Mouse (Mus musculus) hindbrain, embryonic 10.5 days (tissue): ENCODE measurements around the gene Clta. TPM values are rescaled to one million over a fixed set of nuclear protein-coding genes. Genes with fewer than 3 reads are reported as not detected.

Experiments used
- DNase-seq: peaks from one replicate; pipeline ENCODE4 v3.0.0-alpha.2; 2017; ENCODE audit warnings: low spot score
- H3K27ac ChIP-seq: fragments of 300-500 bp; sonication (generic); 2 replicates; pipeline ENCODE4 v1.5.1; 2016; ENCODE audit warnings: mild to moderate bottlenecking, moderate library complexity
- H3K27me3 ChIP-seq: fragments of 300-500 bp; sonication (generic); 2 replicates; pipeline ENCODE4 v1.6.1; 2016; ENCODE audit warnings: mild to moderate bottlenecking; ENCODE audit not compliant: poor library complexity, insufficient read depth, severe bottlenecking
- H3K36me3 ChIP-seq: fragments of 300-500 bp; sonication (generic); 2 replicates; pipeline ENCODE4 v1.6.1; 2016; ENCODE audit warnings: mild to moderate bottlenecking, moderate library complexity
- H3K4me1 ChIP-seq: fragments of 300-500 bp; sonication (generic); replicated peaks from 2 replicates; pipeline ENCODE4 v1.6.1; 2016; ENCODE audit warnings: mild to moderate bottlenecking
- H3K4me3 ChIP-seq: fragments of 300-500 bp; sonication (generic); 2 replicates; pipeline ENCODE4 v1.5.1; 2016; ENCODE audit warnings: mild to moderate bottlenecking, moderate library complexity
- H3K9me3 ChIP-seq: fragments of 300-500 bp; sonication (generic); 2 replicates; pipeline ENCODE4 v1.6.1; 2016; ENCODE audit warnings: mild to moderate bottlenecking, moderate library complexity
- WGBS: fragments of 180-500 bp; shearing (Covaris S2); methylation state at CpG from one replicate; pipeline ENCODE4 v1.1.7; 2016; 5-methylcytosine and 5-hydroxymethylcytosine counted together
- polyA plus RNA-seq: library from polyadenylated mRNA; unstranded; fragments of >200 nt; fragmentation: Nextera tagmentation; extraction: Ambion mirVana; gene quantifications from 2 replicates; pipeline ENCODE4 v1.2.1, GENCODE M21; 2016

The Clta gene
- polyA plus RNA-seq, 1 experiment from 2014 or later, result 239 TPM

GRCm38 (mm10) chr4:43971541-43972136 is 32.6 kb upstream of the Clta start:
- Histone ChIP-seq H3K9me3 (no peaks in the 10 kb centered on the region), H3K27me3 (peaks cover 22% of the 10 kb centered on the region), H3K36me3 (0 out of 2 replicates have a peak, but pooled peaks cover 3% of the 10 kb centered on the region), H3K4me3 (peak overlapping the region; percentile 29; the same call in 1 of the 2 replicates), H3K4me1 (peaks cover 57% of the 10 kb centered on the region), H3K27ac (peak overlapping the region; percentile 81)
- WGBS, result 68% methylated on average over 9 of the region's 9 CpGs
- no peak for DNase-seq

GRCm38 (mm10) chr4:43972137-43972591 is 32.1 kb upstream of the Clta start:
- Histone ChIP-seq H3K4me1 (peaks cover 58% of the 10 kb centered on the region), H3K4me3 (peak overlapping the region; percentile 29), H3K9me3 (no peaks in the 10 kb centered on the region), H3K27ac (peak overlapping the region; percentile 81), H3K36me3 (0 out of 2 replicates have a peak, but pooled peaks cover 3% of the 10 kb centered on the region), H3K27me3 (peaks cover 27% of the 10 kb centered on the region)
- DNase-seq, result peak; percentile 80
- WGBS, result 6% methylated on average over 8 of the region's 8 CpGs

- peak overlapping the region; percentile 51; the same call in 1 of the 2 replicates for H3K27ac ChIP-seq
- no peak overlapping the region for H3K4me3 ChIP-seq
- H3K9me3 ChIP-seq, result no peaks in the 10 kb centered on the region
- peaks cover 58% of the 10 kb centered on the region for H3K4me1 ChIP-seq
- no peak for DNase-seq
- 48% methylated on average over 4 of the region's 4 CpGs for WGBS
- peaks cover 22% of the 10 kb centered on the region; the same call in 1 of the 2 replicates for H3K27me3 ChIP-seq
- H3K36me3 ChIP-seq, result 0 out of 2 replicates have a peak, but pooled peaks cover 3% of the 10 kb centered on the region
These were observed 30.7 kb upstream of the Clta start for GRCm38 (mm10) chr4:43973526-43973981.

DNA sequence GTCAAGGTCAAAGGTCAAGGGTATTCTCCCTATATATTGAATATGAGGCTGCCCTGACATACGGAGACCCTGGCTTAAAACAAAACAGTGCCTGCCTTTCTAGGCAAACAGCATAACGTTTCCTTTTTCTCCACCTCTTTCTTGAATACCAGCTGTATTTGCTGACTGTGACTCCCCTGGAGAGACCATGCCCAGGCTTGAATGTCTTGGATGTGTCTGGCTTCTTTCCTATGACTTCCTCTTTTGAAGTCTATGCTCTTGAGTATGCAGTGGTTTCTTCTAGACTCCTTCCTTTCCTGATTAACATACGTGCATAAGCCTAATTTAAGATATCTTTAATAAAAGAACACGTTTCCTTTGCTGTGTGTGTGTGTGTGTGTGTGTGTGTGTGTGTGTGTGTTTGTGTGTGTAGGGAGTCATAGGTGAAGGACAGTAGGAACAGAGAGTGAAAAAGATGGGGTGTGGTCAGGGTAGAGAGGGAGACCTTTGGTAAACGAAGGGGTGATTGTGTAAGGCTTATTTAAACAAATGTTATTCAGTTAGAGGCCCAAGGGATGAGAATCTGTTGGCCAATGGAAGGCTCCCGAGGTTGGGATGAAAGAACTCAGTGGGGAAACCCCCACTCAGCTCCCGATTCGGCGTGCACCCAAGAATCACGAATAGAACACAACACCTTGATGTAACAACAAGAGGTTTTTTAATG is 29.2 kb upstream of the Clta start:
- no peak overlapping the region for H3K27ac ChIP-seq
- 85% methylated on average over 10 of the region's 10 CpGs for WGBS
- H3K36me3 ChIP-seq, result 0 out of 2 replicates have a peak, but pooled peaks cover 3% of the 10 kb centered on the region
- H3K27me3 ChIP-seq, result peaks cover 27% of the 10 kb centered on the region
- no peak for DNase-seq
- no peak overlapping the region for H3K4me3 ChIP-seq
- no peaks in the 10 kb centered on the region for H3K9me3 ChIP-seq
- H3K4me1 ChIP-seq, result peaks cover 50% of the 10 kb centered on the region

DNA sequence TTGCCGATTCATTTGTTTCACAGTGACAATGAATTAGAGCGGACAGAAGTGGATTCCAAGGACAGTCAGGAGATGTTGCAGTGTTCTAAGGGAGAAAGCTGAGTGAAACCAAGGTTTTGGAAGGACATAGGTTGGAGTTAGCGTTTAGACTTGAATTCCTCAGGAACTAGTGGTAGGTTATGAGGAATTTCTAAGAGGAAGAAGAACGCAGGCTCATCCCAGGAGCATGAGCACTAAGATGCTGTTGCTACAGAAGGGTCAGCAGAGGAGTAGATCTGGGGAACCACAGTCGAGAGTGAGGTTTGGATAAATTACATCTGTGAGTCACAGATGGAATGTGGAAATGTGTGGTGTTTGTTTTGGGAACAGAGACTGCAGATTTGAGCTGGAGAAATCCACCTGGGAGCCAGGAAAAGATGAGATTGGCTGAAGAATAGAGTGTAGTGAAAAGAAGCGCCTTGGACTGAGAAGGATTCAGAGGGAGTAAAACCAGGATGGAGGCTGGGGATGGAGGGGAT is 28.0 kb upstream of the Clta start:
- WGBS, result 88% methylated on average over 6 of the region's 6 CpGs
- H3K27me3 ChIP-seq, result peaks cover 29% of the 10 kb centered on the region
- no peaks in the 10 kb centered on the region for H3K9me3 ChIP-seq
- H3K4me3 ChIP-seq, result no peak overlapping the region
- H3K4me1 ChIP-seq, result peaks cover 41% of the 10 kb centered on the region
- DNase-seq, result no peak
- no peak overlapping the region for H3K27ac ChIP-seq
- no peaks in the 10 kb centered on the region for H3K36me3 ChIP-seq

DNA sequence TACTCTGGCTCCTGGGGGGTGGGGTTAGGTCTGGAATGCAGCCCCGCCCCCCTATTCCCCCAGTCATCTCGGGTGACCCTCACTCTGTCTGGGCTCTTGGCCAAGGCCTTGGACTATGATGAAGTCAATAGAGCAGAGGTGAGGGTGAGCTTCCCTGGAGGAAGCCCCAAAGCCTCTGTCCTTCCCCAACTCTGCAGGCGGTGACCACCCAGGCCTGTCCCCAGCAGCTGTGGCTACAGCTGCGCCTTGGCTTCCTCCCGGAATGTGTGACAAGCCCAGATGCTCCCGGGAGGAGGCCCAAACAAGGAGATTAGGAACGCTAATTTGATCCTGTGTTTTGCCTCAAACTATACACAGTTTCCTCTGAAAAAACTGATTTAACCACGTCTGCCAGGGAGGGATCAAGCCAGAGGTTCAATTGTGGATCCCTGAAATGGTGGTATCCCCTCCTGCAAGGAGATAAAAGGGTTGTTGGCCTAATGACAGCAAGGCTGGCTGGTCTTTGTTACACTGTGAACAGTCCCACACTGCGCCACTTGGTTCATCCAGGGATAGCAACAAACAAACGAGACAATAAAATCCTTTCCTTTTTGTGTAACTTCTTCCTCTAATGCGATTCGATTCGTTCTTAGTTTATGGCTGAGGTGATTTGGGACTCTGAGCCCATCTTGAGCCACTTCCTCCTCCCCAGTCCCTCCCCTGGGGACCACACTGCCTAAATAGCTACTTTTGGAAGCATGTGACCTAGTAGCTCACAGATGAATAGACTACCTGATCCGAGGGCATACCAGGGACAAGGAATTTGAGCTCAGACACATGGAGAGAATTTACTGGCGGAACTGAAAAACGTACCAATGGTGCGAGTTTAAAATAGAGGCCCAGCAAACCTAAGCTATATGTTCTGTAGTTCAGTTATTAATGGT is 25.5 kb upstream of the Clta start:
- no peak overlapping the region for H3K4me3 ChIP-seq
- peaks cover 42% of the 10 kb centered on the region for H3K27me3 ChIP-seq
- no peaks in the 10 kb centered on the region for H3K36me3 ChIP-seq
- peak overlapping the region; percentile 67 for H3K27ac ChIP-seq
- WGBS, result 18% methylated on average over 17 of the region's 17 CpGs
- H3K4me1 ChIP-seq, result peaks cover 29% of the 10 kb centered on the region
- peak; percentile 48 for DNase-seq
- H3K9me3 ChIP-seq, result no peaks in the 10 kb centered on the region

- peaks cover 28% of the 10 kb centered on the region for H3K4me1 ChIP-seq
- H3K36me3 ChIP-seq, result no peaks in the 10 kb centered on the region
- H3K9me3 ChIP-seq, result no peaks in the 10 kb centered on the region
- H3K27ac ChIP-seq, result no peak overlapping the region
- peaks cover 48% of the 10 kb centered on the region for H3K27me3 ChIP-seq
- whole genome bisulfite sequencing, result 81% methylated on average over 3 of the region's 3 CpGs
- H3K4me3 ChIP-seq, result no peak overlapping the region
- no peak for DNase-seq
These were observed 24.5 kb upstream of the Clta start for GRCm38 (mm10) chr4:43979746-43980145.

DNA sequence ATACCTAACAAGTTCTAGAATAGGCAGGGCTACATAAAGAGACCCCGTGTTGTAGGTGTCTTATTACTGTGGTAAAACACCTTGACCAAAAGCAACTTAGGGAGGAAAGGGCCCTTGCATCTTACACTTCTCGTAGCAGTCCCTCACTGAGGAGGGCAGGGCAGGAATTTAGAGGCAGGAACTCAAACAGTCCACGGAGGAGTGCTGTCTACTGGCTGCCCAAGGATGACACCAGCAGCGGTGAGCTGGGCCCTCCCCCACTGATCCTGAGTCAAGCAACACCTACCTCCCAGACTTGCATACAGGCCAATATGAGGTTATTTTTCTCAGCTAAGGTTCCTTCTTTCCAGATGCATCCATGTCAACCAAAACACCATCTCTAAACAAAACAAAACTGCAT is 24.0 kb upstream of the Clta start:
- no peak overlapping the region for H3K27ac ChIP-seq
- peaks cover 48% of the 10 kb centered on the region for H3K27me3 ChIP-seq
- no peak overlapping the region for H3K4me3 ChIP-seq
- WGBS, result 87% methylated on average over 4 of the region's 4 CpGs
- H3K36me3 ChIP-seq, result no peaks in the 10 kb centered on the region
- peaks cover 28% of the 10 kb centered on the region for H3K4me1 ChIP-seq
- H3K9me3 ChIP-seq, result no peaks in the 10 kb centered on the region
- DNase-seq, result no peak

- Histone ChIP-seq H3K27ac (no peak overlapping the region), H3K9me3 (no peaks in the 10 kb centered on the region), H3K27me3 (peaks cover 48% of the 10 kb centered on the region), H3K4me1 (peaks cover 28% of the 10 kb centered on the region), H3K4me3 (no peak overlapping the region), H3K36me3 (no peaks in the 10 kb centered on the region)
- no peak for DNase-seq
- WGBS, result 92% methylated on average over 6 of the region's 6 CpGs
These were observed 23.4 kb upstream of the Clta start for GRCm38 (mm10) chr4:43980846-43981245.

GRCm38 (mm10) chr4:43981251-43981650 is 23.0 kb upstream of the Clta start:
- Histone ChIP-seq H3K27me3 (peaks cover 48% of the 10 kb centered on the region), H3K36me3 (no peaks in the 10 kb centered on the region), H3K27ac (peak overlapping the region; percentile 92; the same call in 1 of the 2 replicates), H3K4me1 (peaks cover 28% of the 10 kb centered on the region), H3K9me3 (no peaks in the 10 kb centered on the region), H3K4me3 (no peak overlapping the region)
- WGBS, result 88% methylated on average over 7 of the region's 7 CpGs
- DNase-seq, result no peak

GRCm38 (mm10) chr4:43982053-43982732 is 22.1 kb upstream of the Clta start:
- Histone ChIP-seq H3K4me3 (peak overlapping the region; percentile 51), H3K27ac (peak overlapping the region; percentile 92), H3K27me3 (peaks cover 42% of the 10 kb centered on the region), H3K9me3 (no peaks in the 10 kb centered on the region), H3K4me1 (peaks cover 27% of the 10 kb centered on the region), H3K36me3 (no peaks in the 10 kb centered on the region)
- peak; percentile 95 for DNase-seq
- WGBS, result 4% methylated on average over 24 of the region's 24 CpGs

- peaks cover 38% of the 10 kb centered on the region for H3K27me3 ChIP-seq
- H3K27ac ChIP-seq, result peak within 1 kb of the TSS; percentile 92
These were observed 21.1 kb upstream of the Clta start, which contains the start of gene Ccin for GRCm38 (mm10) chr4:43983181-43983580. Gene Ccin, plus strand, starts transcription at chr4:43983483.

More at GRCm38 (mm10) chr4:43983181-43983580, 21.1 kb upstream of the Clta start, which contains the start of gene Ccin:
- DNase-seq, result no peak
- Histone ChIP-seq H3K9me3 (no peaks in the 10 kb centered on the region), H3K4me1 (peaks cover 21% of the 10 kb centered on the region), H3K4me3 (peak within 1 kb of the TSS; percentile 51), H3K36me3 (no peaks in the 10 kb centered on the region)
- WGBS, result 80% methylated on average over 11 of the region's 11 CpGs
